In genomic region chr15:17357083-17357774, GRCm38 (mm10) we compare ENCODE assay signal across 19 mouse cellular contexts.
DNase-seq lines count a peak whose midpoint lies in the region; ATAC-seq lines count a peak whose summit lies in the region.
"Had no signal": no experiment of that assay in that cellular context is flagged by ENCODE, and none has a peak within 500 bp of the region (broad histone marks: within the 10 kb centered on the region; RNA-seq: fewer than 3 reads in every experiment).

No protein-coding gene starts in this region.

- no peak overlapping the region for H3K9ac ChIP-seq in hindbrain, embryonic 14.5 days
- no peak overlapping the region for H3K9ac ChIP-seq in forebrain, embryonic 14.5 days (ENCODE audit: low read length)
- no peak overlapping the region for H3K9ac ChIP-seq in midbrain, embryonic 13.5 days (replicated peaks)
- H3K9ac ChIP-seq: embryonic facial prominence, embryonic 15.5 days; heart, embryonic 12.5 days; liver, embryonic 13.5 days; lung, embryonic 15.5 days had no signal

- 51% methylated on average over 2 of the region's 2 CpGs for WGBS in hindbrain, embryonic 10.5 days
- 36% methylated on average over 2 of the region's 2 CpGs for WGBS in hindbrain, embryonic 14.5 days
- WGBS in forebrain, embryonic 14.5 days, result 56% methylated on average over 2 of the region's 2 CpGs
- WGBS in midbrain, embryonic 13.5 days, result 42% methylated on average over 2 of the region's 2 CpGs

- DNase-seq in hindbrain, embryonic 10.5 days (ENCODE audit: low spot score), result no peak
- DNase-seq in hindbrain, embryonic 14.5 days (ENCODE audit: low spot score), result no peak
- DNase-seq in brain, embryonic 18.5 days (ENCODE audit: low read depth, low spot score), result peak; percentile 4
- peak; percentile 64 for DNase-seq in forebrain, embryonic 14.5 days (ENCODE audit: low spot score)
- DNase-seq in left cerebral cortex, postnatal 25 days (ENCODE audit: low spot score in 2 of 2), result no peak
- no peak for DNase-seq in left cerebral cortex, postnatal 10 days (ENCODE audit: extremely low spot score in 1 of 2, low spot score in 2 of 2)
- DNase-seq: adrenal gland, postnatal 36 days; B cell, adult 2 months; cerebellum, postnatal 25 days; gastrocnemius, adult 2 months; heart, postnatal 36 days; kidney, postnatal 10 days; liver, embryonic 13.5 days had no signal

- H3K9me3 ChIP-seq in hindbrain, embryonic 10.5 days, result no peaks in the 10 kb centered on the region
- H3K9me3 ChIP-seq in hindbrain, embryonic 14.5 days (ENCODE audit: control insufficient read depth, low read length), result no peaks in the 10 kb centered on the region
- H3K9me3 ChIP-seq in forebrain, embryonic 14.5 days (replicated peaks; ENCODE audit: control insufficient read depth, low read length), result no peaks in the 10 kb centered on the region
- H3K9me3 ChIP-seq in midbrain, embryonic 13.5 days, result no peaks in the 10 kb centered on the region
- H3K9me3 ChIP-seq: embryonic facial prominence, embryonic 15.5 days; heart, embryonic 12.5 days; liver, embryonic 13.5 days; lung, embryonic 15.5 days had no signal

- no peak overlapping the region for H3K4me2 ChIP-seq in hindbrain, embryonic 14.5 days (replicated peaks)
- H3K4me2 ChIP-seq in forebrain, embryonic 14.5 days (ENCODE audit: low read length), result no peak overlapping the region
- H3K4me2 ChIP-seq in midbrain, embryonic 13.5 days (replicated peaks), result no peak overlapping the region
- H3K4me2 ChIP-seq: embryonic facial prominence, embryonic 15.5 days; heart, embryonic 12.5 days; liver, embryonic 13.5 days; lung, embryonic 15.5 days had no signal

- intact Hi-C loops in left cerebral cortex, postnatal 25 days (cut with DNase I), result no loop called here
- intact Hi-C loops in left cerebral cortex, postnatal 10 days (cut with DNase I), result no loop called here

- H3K4me1 ChIP-seq in hindbrain, embryonic 10.5 days (replicated peaks), result 0 out of 2 replicates have a peak, but pooled peaks cover 4% of the 10 kb centered on the region
- H3K4me1 ChIP-seq in hindbrain, embryonic 14.5 days (replicated peaks; ENCODE audit: control insufficient read depth, insufficient read depth, low read length), result no peaks in the 10 kb centered on the region
- no peaks in the 10 kb centered on the region for H3K4me1 ChIP-seq in forebrain, embryonic 14.5 days (ENCODE audit: control insufficient read depth, insufficient read depth, low read length)
- 0 out of 2 replicates have a peak, but pooled peaks cover 5% of the 10 kb centered on the region for H3K4me1 ChIP-seq in midbrain, embryonic 13.5 days (replicated peaks)
- H3K4me1 ChIP-seq: embryonic facial prominence, embryonic 15.5 days; heart, embryonic 12.5 days; liver, embryonic 13.5 days; lung, embryonic 15.5 days had no signal

- ATAC-seq in hindbrain, embryonic 14.5 days (ENCODE audit: low FRiP score), result no peak
- peak; percentile 85 for ATAC-seq in forebrain, embryonic 14.5 days
- ATAC-seq in midbrain, embryonic 13.5 days, result 0 out of 2 replicates have a peak, but pooled peaks have one; percentile 48
- ATAC-seq: intestine, embryonic 16.5 days had no signal

- no peak overlapping the region for H3K4me3 ChIP-seq in hindbrain, embryonic 10.5 days
- H3K4me3 ChIP-seq in hindbrain, embryonic 14.5 days (replicated peaks; ENCODE audit: low read length), result no peak overlapping the region
- no peak overlapping the region for H3K4me3 ChIP-seq in forebrain, embryonic 14.5 days (ENCODE audit: low read depth, low read length)
- H3K4me3 ChIP-seq in midbrain, embryonic 13.5 days (replicated peaks), result no peak overlapping the region
- H3K4me3 ChIP-seq: embryonic facial prominence, embryonic 15.5 days; gastrocnemius, adult 2 months; heart, embryonic 12.5 days; layer of hippocampus, adult 2 months; liver, embryonic 13.5 days; lung, embryonic 15.5 days had no signal

- H3K27me3 ChIP-seq in hindbrain, embryonic 10.5 days (ENCODE audit: insufficient read depth, poor library complexity, severe bottlenecking), result no peaks in the 10 kb centered on the region
- H3K27me3 ChIP-seq in hindbrain, embryonic 14.5 days (ENCODE audit: control insufficient read depth, insufficient read depth, low read length), result no peaks in the 10 kb centered on the region
- no peaks in the 10 kb centered on the region for H3K27me3 ChIP-seq in forebrain, embryonic 14.5 days (replicated peaks; ENCODE audit: control insufficient read depth, insufficient read depth, low read length)
- H3K27me3 ChIP-seq in midbrain, embryonic 13.5 days, result no peaks in the 10 kb centered on the region
- H3K27me3 ChIP-seq: embryonic facial prominence, embryonic 15.5 days; heart, embryonic 12.5 days; liver, embryonic 13.5 days; lung, embryonic 15.5 days had no signal

- peak overlapping the region; percentile 54; the same call in 1 of the 2 replicates for H3K27ac ChIP-seq in hindbrain, embryonic 10.5 days
- no peak overlapping the region for H3K27ac ChIP-seq in hindbrain, embryonic 14.5 days
- H3K27ac ChIP-seq in forebrain, embryonic 14.5 days (ENCODE audit: low read depth, low read length), result 0 out of 2 replicates have a peak overlapping the region, but pooled peaks have one; percentile 23
- H3K27ac ChIP-seq in midbrain, embryonic 13.5 days, result no peak overlapping the region
- H3K27ac ChIP-seq: embryonic facial prominence, embryonic 15.5 days; gastrocnemius, adult 2 months; layer of hippocampus, adult 2 months; liver, embryonic 13.5 days; lung, embryonic 15.5 days had no signal

- no peaks in the 10 kb centered on the region for H3K36me3 ChIP-seq in hindbrain, embryonic 10.5 days
- H3K36me3 ChIP-seq in hindbrain, embryonic 14.5 days (replicated peaks; ENCODE audit: control insufficient read depth, insufficient read depth), result no peaks in the 10 kb centered on the region
- H3K36me3 ChIP-seq in forebrain, embryonic 14.5 days (ENCODE audit: control insufficient read depth, insufficient read depth, low read length), result no peaks in the 10 kb centered on the region
- no peaks in the 10 kb centered on the region for H3K36me3 ChIP-seq in midbrain, embryonic 13.5 days
- H3K36me3 ChIP-seq: embryonic facial prominence, embryonic 15.5 days; heart, embryonic 12.5 days; liver, embryonic 13.5 days; lung, embryonic 15.5 days had no signal

Comparison
In these comparisons a context has a peak if more than half of its experiments do, and no peak if none do; other contexts are left out.
1. H3K27ac ChIP-seq: peak in hindbrain, embryonic 10.5 days (single experiment) and forebrain, embryonic 14.5 days (single experiment); none in hindbrain, embryonic 14.5 days (single experiment) and midbrain, embryonic 13.5 days (single experiment).
2. DNase-seq: peak in brain, embryonic 18.5 days (single experiment) and forebrain, embryonic 14.5 days (single experiment); none in hindbrain, embryonic 10.5 days (single experiment), hindbrain, embryonic 14.5 days (single experiment), left cerebral cortex, postnatal 25 days (0 of 2) and left cerebral cortex, postnatal 10 days (0 of 2).